Mouse (Mus musculus): Measurements from ENCODE around the gene Ang5. TPM values are rescaled to one million over a fixed set of nuclear protein-coding genes. Genes with fewer than 3 reads are reported as not detected.
"Not testable (repeated sequence)": the region's sequence is repeated elsewhere in the genome, so short reads cannot be mapped to it uniquely, and the experiment has no call there.

Ang5 gene
- polyA plus RNA-seq (2015; fragmentation: Nextera tagmentation; extraction: Ambion mirVana), result not detected in 2 replicates

DNA sequence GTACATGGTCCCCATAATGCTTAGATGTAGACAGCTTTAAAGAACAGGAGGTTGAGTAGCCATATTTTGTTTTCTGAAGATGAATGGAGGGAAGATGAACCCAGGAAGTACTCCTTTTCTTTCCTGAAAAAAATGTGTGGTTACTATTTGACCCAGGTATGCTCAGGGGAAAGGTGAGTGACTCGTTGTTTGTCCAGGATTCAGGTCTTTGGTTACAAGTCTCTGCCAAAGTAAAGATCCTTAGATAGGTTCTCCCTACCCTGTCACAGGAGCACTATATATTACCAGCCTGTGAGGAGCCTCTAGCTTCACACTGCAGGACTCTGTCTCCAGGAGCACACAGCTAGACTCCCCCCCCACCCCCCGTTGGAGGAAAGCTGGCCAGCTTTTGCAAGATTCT, at the start of gene Ang5:
TSS of gene Ang5 (plus strand) at position 301 of the 400 bp plus-strand sequence.
- H3K9me3 ChIP-seq (ENCODE audit: low read length); H3K4me2 ChIP-seq (replicated peaks; ENCODE audit: low read depth, low read length); H3K4me3 ChIP-seq (ENCODE audit: low read length); H3K4me1 ChIP-seq (ENCODE audit: insufficient read depth, low read length); H3K36me3 ChIP-seq (ENCODE audit: insufficient read depth, low read length); H3K9ac ChIP-seq (replicated peaks; ENCODE audit: low read length); H3K27me3 ChIP-seq (ENCODE audit: insufficient read depth, low read length); ATAC-seq (ENCODE audit: low FRiP score, low TSS enrichment); H3K27ac ChIP-seq (ENCODE audit: low read length): not testable (repeated sequence)
- no CpG with 5 or more reads among the region's 2 CpGs for WGBS

DNA sequence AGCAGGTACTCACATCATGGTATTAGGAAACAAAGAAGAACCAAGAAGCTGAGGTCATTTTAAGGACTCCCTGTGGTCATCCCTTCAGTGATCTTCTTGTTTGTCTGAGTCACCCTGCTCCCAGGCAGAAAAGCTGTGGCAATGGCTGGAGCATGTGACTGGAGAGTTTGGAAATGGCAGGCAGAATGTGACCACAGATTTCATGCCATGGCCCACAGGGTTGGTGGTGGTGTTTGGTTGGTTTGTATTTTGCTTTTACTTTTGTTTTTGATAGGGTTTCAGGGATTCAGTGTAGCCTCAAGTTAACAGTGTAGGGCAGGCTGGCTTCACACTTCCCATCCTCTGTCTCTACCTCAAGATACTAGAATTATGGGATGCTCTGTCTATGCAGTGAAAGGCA, 38.7 kb upstream of the Ang5 start:
- not testable (repeated sequence) for H3K36me3 ChIP-seq (ENCODE audit: insufficient read depth, low read length); H3K4me2 ChIP-seq (replicated peaks; ENCODE audit: low read depth, low read length); ATAC-seq (ENCODE audit: low FRiP score, low TSS enrichment); H3K27me3 ChIP-seq (ENCODE audit: insufficient read depth, low read length); H3K9ac ChIP-seq (replicated peaks; ENCODE audit: low read length); H3K27ac ChIP-seq (ENCODE audit: low read length); H3K4me3 ChIP-seq (ENCODE audit: low read length); H3K4me1 ChIP-seq (ENCODE audit: insufficient read depth, low read length); H3K9me3 ChIP-seq (ENCODE audit: low read length)

GRCm38 (mm10) chr14:43923459-43923858, 33.4 kb upstream of the Ang5 start, which contains the start of gene Ear10:
Ear10 (minus strand) TSS chr14:43923559.
- WGBS, result 77% methylated on average over 3 of the region's 3 CpGs

GRCm38 (mm10) chr14:43924688-43925403, 32.0 kb upstream of the Ang5 start, which contains the start of gene Gm8113:
Gm8113 (plus strand) TSS chr14:43925390.
- not testable (repeated sequence) for H3K36me3 ChIP-seq (ENCODE audit: insufficient read depth, low read length); H3K4me1 ChIP-seq (ENCODE audit: insufficient read depth, low read length); H3K9me3 ChIP-seq (ENCODE audit: low read length); H3K27me3 ChIP-seq (ENCODE audit: insufficient read depth, low read length)
- WGBS, result 11% methylated on average over 10 of the region's 10 CpGs
- H3K4me2 ChIP-seq (replicated peaks; ENCODE audit: low read depth, low read length), result peak within 1 kb of the TSS; percentile 43
- peak within 1 kb of the TSS; percentile 86 for H3K27ac ChIP-seq (ENCODE audit: low read length)
- H3K4me3 ChIP-seq (ENCODE audit: low read length), result peak within 1 kb of the TSS; percentile 50
- peak within 1 kb of the TSS; percentile 72 for H3K9ac ChIP-seq (replicated peaks; ENCODE audit: low read length)
- peak; percentile 99 for ATAC-seq (ENCODE audit: low FRiP score, low TSS enrichment)

More at GRCm38 (mm10) chr14:43923459-43923858, 33.4 kb upstream of the Ang5 start, which contains the start of gene Ear10:
- not testable (repeated sequence) for H3K27ac ChIP-seq (ENCODE audit: low read length); H3K36me3 ChIP-seq (ENCODE audit: insufficient read depth, low read length); H3K4me1 ChIP-seq (ENCODE audit: insufficient read depth, low read length); H3K4me2 ChIP-seq (replicated peaks; ENCODE audit: low read depth, low read length); H3K9ac ChIP-seq (replicated peaks; ENCODE audit: low read length); ATAC-seq (ENCODE audit: low FRiP score, low TSS enrichment); H3K9me3 ChIP-seq (ENCODE audit: low read length); H3K4me3 ChIP-seq (ENCODE audit: low read length); H3K27me3 ChIP-seq (ENCODE audit: insufficient read depth, low read length)

DNA sequence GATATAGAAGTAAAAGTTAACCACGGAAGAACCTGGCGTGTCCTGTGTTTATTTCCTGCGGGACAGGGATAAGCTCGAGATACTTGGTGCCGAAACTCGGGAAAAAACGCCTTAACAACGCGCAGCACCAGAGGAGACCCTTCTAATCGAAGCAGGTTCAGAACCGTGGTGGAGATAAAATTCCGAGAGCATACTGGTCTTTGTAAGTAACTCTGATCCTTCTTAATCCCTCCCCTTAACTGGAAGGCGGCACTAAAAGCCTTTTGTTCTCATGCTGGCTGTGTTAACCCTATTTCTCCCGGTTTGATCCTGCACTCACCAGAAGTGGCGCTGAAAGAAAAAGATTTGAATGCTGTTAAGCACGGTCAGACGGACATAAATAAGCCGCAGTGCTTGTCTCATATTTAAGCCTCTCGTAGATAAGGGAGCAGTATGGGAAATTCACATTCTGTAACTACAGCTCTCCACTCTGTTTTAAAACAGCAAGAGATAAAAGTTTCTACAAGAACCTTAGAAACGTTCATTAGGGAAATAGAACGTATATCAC, 31.4 kb upstream of the Ang5 start:
- H3K9me3 ChIP-seq (ENCODE audit: low read length); H3K27me3 ChIP-seq (ENCODE audit: insufficient read depth, low read length); H3K4me1 ChIP-seq (ENCODE audit: insufficient read depth, low read length); H3K36me3 ChIP-seq (ENCODE audit: insufficient read depth, low read length): not testable (repeated sequence)
- 6% methylated on average over 21 of the region's 21 CpGs for WGBS
- peak; percentile 91 for ATAC-seq (ENCODE audit: low FRiP score, low TSS enrichment)
- Histone ChIP-seq H3K4me2 (replicated peaks; ENCODE audit: low read depth, low read length) (peak overlapping the region; percentile 43), H3K27ac (ENCODE audit: low read length) (peak overlapping the region; percentile 86), H3K4me3 (ENCODE audit: low read length) (peak overlapping the region; percentile 50), H3K9ac (replicated peaks; ENCODE audit: low read length) (peak overlapping the region; percentile 72)

DNA sequence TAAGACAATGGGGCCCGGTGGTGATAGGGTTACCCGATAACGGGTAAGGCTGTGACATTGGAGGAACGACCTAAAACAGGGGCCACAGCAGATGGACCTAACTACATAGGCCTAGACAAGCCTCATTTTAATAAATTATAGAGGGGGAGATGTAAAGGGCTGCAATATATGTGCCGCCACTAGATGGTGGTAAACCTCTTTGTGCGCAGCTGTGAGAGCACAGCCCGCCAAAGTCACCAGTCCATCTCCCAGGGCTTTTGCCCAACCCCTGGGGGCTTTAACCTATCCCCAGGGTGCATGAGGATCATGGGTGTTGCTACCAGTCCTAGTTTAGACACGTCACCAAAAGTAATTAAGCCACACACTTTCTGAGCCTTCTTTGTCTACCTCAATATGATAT, 23.9 kb upstream of the Ang5 start:
- H3K4me2 ChIP-seq (replicated peaks; ENCODE audit: low read depth, low read length); H3K27me3 ChIP-seq (ENCODE audit: insufficient read depth, low read length); H3K27ac ChIP-seq (ENCODE audit: low read length); H3K36me3 ChIP-seq (ENCODE audit: insufficient read depth, low read length); H3K9me3 ChIP-seq (ENCODE audit: low read length); H3K4me1 ChIP-seq (ENCODE audit: insufficient read depth, low read length); H3K4me3 ChIP-seq (ENCODE audit: low read length); ATAC-seq (ENCODE audit: low FRiP score, low TSS enrichment); H3K9ac ChIP-seq (replicated peaks; ENCODE audit: low read length): not testable (repeated sequence)
- 22% methylated on average over 8 of the region's 8 CpGs for WGBS

DNA sequence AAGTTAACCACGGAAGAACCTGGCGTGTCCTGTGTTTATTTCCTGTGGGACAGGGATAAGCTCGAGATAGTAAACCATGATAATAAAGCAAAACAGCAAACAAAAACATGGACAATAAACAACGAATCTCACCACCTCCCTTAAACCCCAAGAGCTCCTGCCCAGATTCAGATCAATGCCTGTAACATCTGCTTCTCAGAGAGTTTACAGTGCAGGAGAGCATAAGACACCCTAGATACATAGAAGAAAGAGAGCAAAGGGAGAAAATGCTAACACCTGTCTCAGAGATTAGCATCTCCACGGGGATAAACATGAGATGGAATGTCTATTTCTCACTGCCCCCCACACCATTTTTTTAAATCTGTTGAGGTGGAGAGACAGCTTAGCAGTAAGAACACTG, 23.5 kb upstream of the Ang5 start:
- H3K36me3 ChIP-seq (ENCODE audit: insufficient read depth, low read length); H3K27me3 ChIP-seq (ENCODE audit: insufficient read depth, low read length); ATAC-seq (ENCODE audit: low FRiP score, low TSS enrichment); H3K9ac ChIP-seq (replicated peaks; ENCODE audit: low read length); H3K9me3 ChIP-seq (ENCODE audit: low read length); H3K4me2 ChIP-seq (replicated peaks; ENCODE audit: low read depth, low read length); H3K4me3 ChIP-seq (ENCODE audit: low read length); H3K27ac ChIP-seq (ENCODE audit: low read length); H3K4me1 ChIP-seq (ENCODE audit: insufficient read depth, low read length): not testable (repeated sequence)
- WGBS, result 53% methylated on average over 5 of the region's 5 CpGs

DNA sequence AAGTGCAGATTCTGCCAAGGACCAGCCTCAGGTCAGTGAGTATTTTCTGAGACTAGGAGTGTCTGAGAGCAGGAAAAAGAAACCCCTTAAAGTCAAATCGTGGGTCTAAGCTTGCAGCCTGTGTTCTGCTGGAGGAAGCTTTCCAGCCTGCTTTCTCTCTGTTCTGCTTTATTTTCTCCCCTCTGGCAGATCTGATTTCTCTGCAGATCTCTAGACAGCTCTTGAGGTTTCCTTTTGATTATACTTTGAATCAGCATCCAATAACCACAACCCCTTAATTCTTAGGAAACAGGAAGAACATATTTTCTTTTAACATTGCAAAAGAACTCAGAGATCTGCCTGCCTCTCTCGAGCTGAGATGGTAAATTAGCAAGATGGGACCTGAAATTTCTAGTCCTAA, 3.5 kb upstream of the Ang5 start:
- H3K4me2 ChIP-seq (replicated peaks; ENCODE audit: low read depth, low read length); ATAC-seq (ENCODE audit: low FRiP score, low TSS enrichment); H3K27me3 ChIP-seq (ENCODE audit: insufficient read depth, low read length); H3K36me3 ChIP-seq (ENCODE audit: insufficient read depth, low read length); H3K27ac ChIP-seq (ENCODE audit: low read length); H3K4me3 ChIP-seq (ENCODE audit: low read length); H3K9me3 ChIP-seq (ENCODE audit: low read length); H3K9ac ChIP-seq (replicated peaks; ENCODE audit: low read length); H3K4me1 ChIP-seq (ENCODE audit: insufficient read depth, low read length): not testable (repeated sequence)
- 36% methylated on average over 1 of the region's 2 CpGs for WGBS

DNA sequence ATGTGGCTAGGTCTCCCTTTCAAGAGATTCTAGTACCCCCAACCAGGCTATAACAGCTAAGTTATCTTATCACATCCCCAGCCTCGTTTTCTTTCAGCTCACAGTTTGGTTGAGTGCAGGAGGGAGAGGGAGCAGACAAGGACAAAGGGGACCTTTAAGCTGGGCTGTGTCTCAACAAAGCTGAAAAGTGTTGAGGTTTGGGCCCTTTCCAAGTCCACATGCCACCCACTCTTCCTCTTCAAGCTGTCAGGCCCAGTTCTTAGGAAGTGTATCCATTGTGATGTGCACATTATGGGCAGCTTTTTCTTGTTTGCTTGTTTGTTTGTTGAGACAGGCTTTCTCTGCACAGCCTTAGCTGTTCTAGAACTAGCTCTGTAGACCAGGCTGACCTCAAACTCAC, 1.8 kb upstream of the Ang5 start:
- not testable (repeated sequence) for H3K27ac ChIP-seq (ENCODE audit: low read length); ATAC-seq (ENCODE audit: low FRiP score, low TSS enrichment); H3K36me3 ChIP-seq (ENCODE audit: insufficient read depth, low read length); H3K9ac ChIP-seq (replicated peaks; ENCODE audit: low read length); H3K27me3 ChIP-seq (ENCODE audit: insufficient read depth, low read length); H3K4me3 ChIP-seq (ENCODE audit: low read length); H3K4me2 ChIP-seq (replicated peaks; ENCODE audit: low read depth, low read length); H3K9me3 ChIP-seq (ENCODE audit: low read length); H3K4me1 ChIP-seq (ENCODE audit: insufficient read depth, low read length)
- no CpG with 5 or more reads among the region's 1 CpGs for WGBS

DNA sequence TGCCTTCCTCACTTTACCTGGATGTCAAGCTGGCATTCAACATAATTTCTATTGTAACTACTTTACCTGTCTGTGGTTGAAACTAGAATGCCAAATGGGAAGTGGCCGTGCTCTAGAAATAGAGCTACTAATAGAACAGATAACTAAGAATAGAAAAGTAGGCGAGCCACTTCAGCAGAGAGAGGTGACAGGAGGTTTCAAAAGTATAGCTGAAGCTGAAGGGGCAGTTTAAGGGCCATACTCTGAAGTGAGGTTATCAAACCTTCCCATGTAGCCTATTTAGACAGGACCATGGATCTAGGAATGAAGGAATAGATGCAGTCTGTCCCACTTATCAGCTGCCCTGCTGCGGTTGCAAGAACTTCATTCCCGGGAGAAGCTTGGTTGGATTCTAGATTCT, 26.6 kb downstream of the Ang5 start:
- WGBS, result 68% methylated on average over 4 of the region's 4 CpGs
- Histone ChIP-seq H3K4me3 (ENCODE audit: low read length) (no peak overlapping the region), H3K36me3 (ENCODE audit: insufficient read depth, low read length) (no peaks in the 10 kb centered on the region), H3K4me1 (ENCODE audit: insufficient read depth, low read length) (no peaks in the 10 kb centered on the region), H3K9me3 (ENCODE audit: low read length) (no peaks in the 10 kb centered on the region), H3K27ac (ENCODE audit: low read length) (no peak overlapping the region), H3K4me2 (replicated peaks; ENCODE audit: low read depth, low read length) (no peak overlapping the region), H3K9ac (replicated peaks; ENCODE audit: low read length) (no peak overlapping the region), H3K27me3 (ENCODE audit: insufficient read depth, low read length) (no peaks in the 10 kb centered on the region)
- ATAC-seq (ENCODE audit: low FRiP score, low TSS enrichment), result no peak
